Mouse (Mus musculus) hindbrain, embryonic 11.5 days (tissue): ENCODE results near the gene Olfr1392. TPM values are rescaled to one million over a fixed set of nuclear protein-coding genes. Genes with fewer than 3 reads are reported as not detected.
A peak's percentile ranks its signal among the peaks of the same experiment; 100 is the strongest.
"Not testable (repeated sequence)": the region's sequence is repeated elsewhere in the genome, so short reads cannot be mapped to it uniquely, and the experiment has no call there.

Experiments
- ATAC-seq: fragments of 200-750 bp; cut with Nextera tagmentation; 2 replicates; pipeline ENCODE4 v1.8.0; 2017; ENCODE audit warnings: mild to moderate bottlenecking, moderate TSS enrichment, moderate library complexity; ENCODE audit not compliant: low FRiP score
- DNase-seq: peaks from one replicate; pipeline ENCODE4 v3.0.0-alpha.2; 2015; ENCODE audit warnings: low spot score
- H3K27ac ChIP-seq: fragments of 300-500 bp; sonication (generic); 2 replicates; pipeline ENCODE4 v1.5.1; 2014; ENCODE audit warnings: mild to moderate bottlenecking, low read depth, low read length
- H3K27me3 ChIP-seq: fragments of 300-500 bp; sonication (generic); 2 replicates; pipeline ENCODE4 v1.6.1; 2014; ENCODE audit warnings: mild to moderate bottlenecking, low read length, moderate library complexity, mixed read lengths; ENCODE audit not compliant: control insufficient read depth, insufficient read depth
- H3K36me3 ChIP-seq: fragments of 300-500 bp; sonication (generic); 2 replicates; pipeline ENCODE4 v1.6.1; 2014; ENCODE audit warnings: mild to moderate bottlenecking, low read length, moderate library complexity, mixed read lengths; ENCODE audit not compliant: control insufficient read depth, insufficient read depth
- H3K4me1 ChIP-seq: fragments of 300-500 bp; sonication (generic); replicated peaks from 2 replicates; pipeline ENCODE4 v1.6.1; 2014; ENCODE audit warnings: low read length, mixed read lengths; ENCODE audit not compliant: control insufficient read depth, insufficient read depth
- H3K4me2 ChIP-seq: fragments of 300-500 bp; sonication (generic); replicated peaks from 2 replicates; pipeline ENCODE4 v1.6.1; 2014; ENCODE audit warnings: mild to moderate bottlenecking, low read depth, low read length
- H3K4me3 ChIP-seq: fragments of 300-500 bp; sonication (generic); 2 replicates; pipeline ENCODE4 v1.5.1; 2014; ENCODE audit warnings: low read depth, low read length
- H3K9ac ChIP-seq: fragments of 300-500 bp; sonication (generic); 2 replicates; pipeline ENCODE4 v1.6.1; 2014; ENCODE audit warnings: low read depth, low read length
- H3K9me3 ChIP-seq: fragments of 300-500 bp; sonication (generic); 2 replicates; pipeline ENCODE4 v1.6.1; 2016; ENCODE audit warnings: low read length; ENCODE audit not compliant: control insufficient read depth
- whole genome bisulfite sequencing: fragments of 180-500 bp; shearing (Covaris S2); extraction: QIAGEN DNeasy Blood & Tissue Kit; methylation state at CpG from one replicate; pipeline ENCODE4 v1.1.7; 2014; 5-methylcytosine and 5-hydroxymethylcytosine counted together
- polyA plus RNA-seq: library from polyadenylated mRNA; unstranded; fragments of >200 nt; fragmentation: Nextera tagmentation; extraction: Ambion mirVana; gene quantifications from 2 replicates; pipeline ENCODE4 v1.2.1, GENCODE M21; 2014

Olfr1392 gene
- polyA plus RNA-seq, 1 experiment from 2014 or later, result not detected

DNA sequence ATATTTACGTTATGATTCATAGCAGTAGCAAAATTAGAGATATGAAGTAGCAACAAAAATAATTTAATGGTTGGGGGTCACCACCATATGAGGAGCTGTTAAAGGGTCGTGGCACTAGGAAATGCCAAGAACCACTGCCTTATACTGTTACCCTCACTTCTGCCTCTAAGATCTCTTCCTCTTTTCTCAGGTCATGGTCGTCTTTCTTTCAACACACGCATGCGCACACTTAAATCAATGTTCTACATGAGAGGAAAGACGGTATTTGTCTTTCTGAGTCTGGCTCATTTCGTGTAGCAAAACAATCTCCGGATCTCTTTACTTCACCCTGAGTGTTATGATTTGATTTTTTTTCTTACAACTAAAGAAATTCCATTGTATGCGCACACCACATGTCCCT, 15.3 kb upstream of the Olfr1392 start:
- no peak overlapping the region for H3K4me2 ChIP-seq
- ATAC-seq (no peak), DNase-seq (no peak)
- H3K27me3 ChIP-seq, result no peaks in the 10 kb centered on the region
- H3K9ac ChIP-seq, result no peak overlapping the region
- H3K27ac ChIP-seq, result no peak overlapping the region
- 93% methylated on average over 9 of the region's 9 CpGs for WGBS
- H3K9me3 ChIP-seq, result no peaks in the 10 kb centered on the region
- H3K4me3 ChIP-seq, result no peak overlapping the region
- H3K4me1 ChIP-seq, result no peaks in the 10 kb centered on the region
- H3K36me3 ChIP-seq, result no peaks in the 10 kb centered on the region

DNA sequence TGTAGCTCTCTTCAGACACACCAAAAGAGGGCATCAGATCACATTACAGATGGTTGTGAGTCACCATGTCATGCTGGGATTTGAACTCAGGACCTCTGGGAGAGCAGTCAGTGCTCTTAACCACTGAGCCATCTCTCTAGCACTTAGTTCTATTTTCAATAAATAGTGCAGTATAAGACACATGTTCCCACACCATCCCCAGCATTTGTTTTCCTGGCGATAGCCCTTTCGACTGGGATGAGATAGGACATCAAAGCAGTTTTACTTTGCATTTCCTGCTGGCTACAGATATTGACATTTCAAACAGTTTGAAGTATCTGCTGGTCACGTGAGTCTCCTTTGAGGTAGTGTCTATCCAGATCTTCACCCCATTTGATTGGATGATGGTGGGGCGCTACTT, 14.7 kb upstream of the Olfr1392 start:
- Histone ChIP-seq H3K9ac (no peak overlapping the region), H3K4me2 (no peak overlapping the region), H3K27ac (no peak overlapping the region), H3K9me3 (no peaks in the 10 kb centered on the region), H3K4me1 (no peaks in the 10 kb centered on the region), H3K27me3 (no peaks in the 10 kb centered on the region), H3K36me3 (no peaks in the 10 kb centered on the region), H3K4me3 (no peak overlapping the region)
- 92% methylated on average over 4 of the region's 4 CpGs for WGBS
- DNase-seq (no peak), ATAC-seq (no peak)

DNA sequence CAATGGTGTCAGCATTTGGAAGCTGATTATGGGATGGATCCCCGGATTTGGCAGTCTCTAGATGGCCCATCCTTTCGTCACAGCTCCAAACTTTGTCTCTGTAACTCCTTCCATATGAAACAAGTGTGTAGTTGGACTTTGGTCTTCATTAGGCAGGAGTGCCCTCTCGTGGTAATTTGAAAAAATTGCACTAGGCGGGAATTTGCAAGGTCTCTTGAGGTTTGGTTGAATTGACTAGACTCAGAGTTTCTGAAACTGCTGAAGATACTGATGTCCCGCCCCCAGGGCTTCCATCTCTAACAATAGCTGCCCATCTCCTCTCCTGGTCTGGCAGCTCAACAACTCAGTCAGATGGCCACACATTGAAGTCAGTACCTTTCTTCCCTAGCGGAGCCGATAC, 13.7 kb upstream of the Olfr1392 start:
- H3K9ac ChIP-seq, result no peak overlapping the region
- WGBS, result 30% methylated on average over 7 of the region's 7 CpGs
- no peaks in the 10 kb centered on the region for H3K27me3 ChIP-seq
- ATAC-seq, result peak; percentile 55
- H3K27ac ChIP-seq, result no peak overlapping the region
- DNase-seq, result peak; percentile 72
- H3K4me1 ChIP-seq, result no peaks in the 10 kb centered on the region
- H3K9me3 ChIP-seq, result no peaks in the 10 kb centered on the region
- no peak overlapping the region for H3K4me3 ChIP-seq
- H3K36me3 ChIP-seq, result no peaks in the 10 kb centered on the region
- no peak overlapping the region for H3K4me2 ChIP-seq

DNA sequence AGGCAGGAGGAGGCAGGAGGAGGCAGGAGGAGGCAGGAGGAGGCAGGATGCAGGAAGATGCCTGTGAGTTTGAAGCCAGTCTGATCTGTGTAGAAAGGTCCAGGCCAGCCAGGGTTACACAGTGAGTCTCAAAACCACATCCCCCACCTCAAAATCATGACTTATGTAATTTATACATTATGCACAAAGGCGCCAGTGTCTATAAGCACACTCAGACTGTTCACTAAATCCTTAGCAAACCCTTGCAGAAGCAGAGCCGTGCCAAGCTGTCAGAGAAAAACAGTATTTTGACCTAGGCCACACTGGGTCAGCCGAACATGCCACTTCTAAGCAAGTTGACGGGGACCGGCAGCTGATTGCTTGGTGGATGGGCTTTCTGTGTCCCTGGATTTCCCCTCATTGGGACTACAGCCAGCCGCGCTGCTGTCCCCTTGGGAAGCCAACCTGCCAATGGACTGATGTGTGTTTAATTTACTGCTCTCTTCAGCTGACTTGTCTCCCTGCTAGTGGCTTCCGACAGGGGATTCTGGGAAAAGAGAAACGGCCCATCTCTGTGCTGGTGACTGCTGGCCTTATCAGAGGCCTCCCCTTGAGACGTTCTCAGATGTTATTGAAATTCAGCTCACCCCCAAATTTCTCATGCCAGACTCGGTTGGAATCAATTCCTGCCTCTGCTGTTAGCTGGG, 11.1 kb upstream of the Olfr1392 start:
- Histone ChIP-seq H3K4me1 (no peaks in the 10 kb centered on the region), H3K4me3 (no peak overlapping the region), H3K4me2 (no peak overlapping the region), H3K9me3 (no peaks in the 10 kb centered on the region), H3K27ac (no peak overlapping the region), H3K9ac (no peak overlapping the region), H3K36me3 (no peaks in the 10 kb centered on the region), H3K27me3 (no peaks in the 10 kb centered on the region)
- peak; percentile 51 for ATAC-seq
- 66% methylated on average over 11 of the region's 11 CpGs for WGBS
- peak; percentile 22 for DNase-seq

DNA sequence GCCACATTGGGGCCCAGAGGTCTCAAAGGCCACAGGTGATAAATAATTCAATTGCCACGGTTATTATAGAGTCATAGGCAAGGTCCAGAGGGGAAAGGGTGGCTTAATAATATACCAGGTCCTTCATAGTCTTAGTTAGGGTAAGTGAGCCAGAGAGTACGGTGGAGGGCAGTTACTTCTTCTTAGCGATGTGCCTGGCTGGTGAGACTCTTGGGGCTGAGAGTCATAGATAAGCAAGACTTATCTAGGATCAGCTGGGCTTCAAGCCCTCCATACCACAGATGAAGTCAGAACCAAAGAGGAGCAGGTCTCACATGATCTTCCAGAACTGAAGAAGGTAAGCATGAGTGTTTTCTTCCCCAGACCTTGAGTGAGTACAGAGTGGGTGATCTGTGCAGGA, 6.9 kb upstream of the Olfr1392 start, which contains the start of gene Olfr1393:
Gene Olfr1393 (plus strand): TSS at position 83 of the 400 bp plus-strand sequence.
- no peaks in the 10 kb centered on the region for H3K9me3 ChIP-seq
- H3K4me1 ChIP-seq, result no peaks in the 10 kb centered on the region
- H3K9ac ChIP-seq, result no peak within 1 kb of the TSS
- DNase-seq (no peak), ATAC-seq (no peak)
- no peak within 1 kb of the TSS for H3K4me2 ChIP-seq
- no peak within 1 kb of the TSS for H3K4me3 ChIP-seq
- WGBS, result 85% methylated on average over 3 of the region's 3 CpGs
- no peaks in the 10 kb centered on the region for H3K27me3 ChIP-seq
- H3K27ac ChIP-seq, result no peak within 1 kb of the TSS
- H3K36me3 ChIP-seq, result no peaks in the 10 kb centered on the region

DNA sequence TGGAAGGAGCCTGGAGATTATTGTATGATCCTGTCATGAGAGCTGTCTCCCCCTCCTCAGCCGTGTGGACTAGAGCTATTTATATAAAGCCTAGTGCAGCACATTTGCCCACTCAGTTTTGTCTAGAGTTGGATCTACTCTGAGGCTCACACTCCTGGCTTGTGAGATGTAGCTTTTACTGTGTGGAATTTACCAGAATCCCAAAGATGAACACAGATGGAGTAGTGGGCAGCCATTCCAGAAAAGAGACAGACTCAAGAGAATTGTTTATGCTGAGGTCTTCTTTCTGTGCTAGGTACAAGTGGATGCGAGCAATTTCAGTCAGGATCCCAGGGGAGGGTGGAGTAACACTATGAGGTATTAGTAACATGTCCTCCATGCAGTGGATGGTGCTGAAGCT, 2.2 kb downstream of the Olfr1392 start:
- no peak for DNase-seq
- no peak overlapping the region for H3K4me2 ChIP-seq
- no peaks in the 10 kb centered on the region for H3K4me1 ChIP-seq
- no peaks in the 10 kb centered on the region for H3K9me3 ChIP-seq
- H3K27me3 ChIP-seq, result no peaks in the 10 kb centered on the region
- WGBS, result 88% methylated on average over 2 of the region's 2 CpGs
- no peak for ATAC-seq
- H3K4me3 ChIP-seq, result no peak overlapping the region
- H3K9ac ChIP-seq, result no peak overlapping the region
- H3K27ac ChIP-seq, result no peak overlapping the region
- no peaks in the 10 kb centered on the region for H3K36me3 ChIP-seq

DNA sequence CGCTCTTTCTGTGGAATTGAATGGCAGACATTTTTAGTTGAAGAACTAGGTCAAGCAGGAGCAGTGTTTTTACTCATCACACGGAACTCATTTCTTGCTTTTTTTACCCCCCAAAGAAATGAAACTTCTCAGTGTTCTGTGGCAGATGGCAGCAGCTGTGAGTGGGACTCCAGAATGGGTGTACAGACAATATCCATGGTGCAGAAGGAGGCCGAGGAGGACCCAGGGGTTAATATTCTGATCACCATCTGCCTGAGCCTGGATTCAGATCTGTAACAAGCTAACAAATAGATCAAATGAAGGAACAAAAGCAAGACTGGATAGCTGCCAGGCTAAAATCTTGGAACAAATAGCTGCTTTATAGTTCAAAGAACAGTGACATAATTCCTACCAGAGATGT, 7.7 kb downstream of the Olfr1392 start:
- Histone ChIP-seq H3K4me2 (no peak overlapping the region), H3K27ac (no peak overlapping the region), H3K9ac (no peak overlapping the region), H3K27me3 (no peaks in the 10 kb centered on the region), H3K36me3 (no peaks in the 10 kb centered on the region), H3K9me3 (no peaks in the 10 kb centered on the region), H3K4me3 (no peak overlapping the region), H3K4me1 (no peaks in the 10 kb centered on the region)
- 72% methylated on average over 3 of the region's 3 CpGs for WGBS
- DNase-seq, result no peak
- ATAC-seq, result no peak

DNA sequence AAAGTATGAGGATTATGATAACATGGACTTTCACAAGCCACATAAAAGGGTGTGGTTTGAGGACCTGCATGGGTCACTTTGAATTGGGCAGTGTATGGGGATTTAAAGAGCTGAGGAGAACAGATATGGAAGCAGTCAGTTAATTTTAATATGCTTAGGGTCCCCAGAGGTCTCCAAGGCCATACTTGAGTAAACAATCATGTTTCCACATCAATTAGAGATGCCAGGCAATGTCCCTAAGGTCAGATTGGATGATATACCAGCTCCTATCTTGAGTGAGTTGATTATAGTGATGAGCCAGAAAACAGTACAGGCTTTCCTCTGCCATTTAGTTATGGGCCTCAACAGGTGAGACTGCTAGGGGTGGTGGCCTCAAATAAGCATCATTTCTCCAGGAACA, 19.4 kb downstream of the Olfr1392 start, which contains the start of gene Olfr10:
Gene Olfr10 (plus strand): TSS at position 301 of the 400 bp plus-strand sequence.
- H3K27me3 ChIP-seq, result no peaks in the 10 kb centered on the region
- ATAC-seq, result no peak
- DNase-seq, result no peak
- no peak within 1 kb of the TSS for H3K9ac ChIP-seq
- H3K4me1 ChIP-seq, result no peaks in the 10 kb centered on the region
- no peak within 1 kb of the TSS for H3K4me2 ChIP-seq
- H3K36me3 ChIP-seq, result no peaks in the 10 kb centered on the region
- H3K27ac ChIP-seq, result no peak within 1 kb of the TSS
- no peak within 1 kb of the TSS for H3K4me3 ChIP-seq
- no peaks in the 10 kb centered on the region for H3K9me3 ChIP-seq

DNA sequence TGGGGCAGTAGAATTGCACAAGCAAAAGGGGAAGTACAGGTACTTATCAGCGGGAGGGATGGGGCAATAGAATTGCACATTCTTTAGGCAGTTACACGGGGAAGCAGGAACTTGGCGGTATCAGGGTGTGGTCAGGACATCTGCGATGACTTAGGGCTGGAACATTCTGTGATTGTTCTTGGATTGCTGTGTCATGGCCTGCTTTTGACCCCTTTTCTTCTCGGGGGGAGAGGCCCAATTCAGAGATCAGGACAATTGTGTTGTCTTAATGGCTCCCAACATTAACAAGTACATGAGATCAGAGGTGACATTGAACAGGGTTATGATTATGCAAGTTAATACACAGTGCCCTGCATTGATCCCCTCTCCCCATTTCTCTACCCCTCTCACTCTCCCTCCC, 23.5 kb downstream of the Olfr1392 start:
- H3K4me2 ChIP-seq, H3K4me1 ChIP-seq, H3K27me3 ChIP-seq, H3K4me3 ChIP-seq, ATAC-seq, H3K9me3 ChIP-seq, H3K27ac ChIP-seq, H3K36me3 ChIP-seq, H3K9ac ChIP-seq, DNase-seq: not testable (repeated sequence)
- WGBS, result 94% methylated on average over 5 of the region's 5 CpGs
